Mouse (Mus musculus) hindbrain, embryonic 13.5 days (tissue): ENCODE results near the gene Metap2. TPM values are rescaled to one million over a fixed set of nuclear protein-coding genes. Genes with fewer than 3 reads are reported as not detected.

Experiments used
- polyA plus RNA-seq: library from polyadenylated mRNA; unstranded; fragments of >200 nt; fragmentation: Nextera tagmentation; extraction: Ambion mirVana; gene quantifications from 2 replicates; pipeline ENCODE4 v1.2.1, GENCODE M21; 2015

The Metap2 gene
- polyA plus RNA-seq, 1 experiment from 2014 or later = 184 TPM

Other genes with a start within 250 kb of the Metap2 start
- 0.68 and 0.91 TPM in 2 replicates for gene Usp44, start 65.5 kb downstream of the Metap2 start, polyA plus RNA-seq
- 65.4 and 66.1 TPM in 2 replicates for gene Vezt, start 138.7 kb upstream of the Metap2 start, polyA plus RNA-seq
- 3.0 TPM in 2 replicates for gene Fgd6, start 138.9 kb upstream of the Metap2 start, polyA plus RNA-seq